Mouse (Mus musculus) liver, adult 2 months (tissue): ENCODE data around the gene Ccdc141. TPM values are rescaled to one million over a fixed set of nuclear protein-coding genes. Genes with fewer than 3 reads are reported as not detected.

Source experiments
- DNase-seq: peaks from one replicate; pipeline ENCODE4 v3.0.0-alpha.2; 2011; ENCODE audit warnings: low read depth, low spot score; ENCODE audit errors: extremely low read depth
- H3K27ac ChIP-seq: fragments of 200-500 bp; replicated peaks from 2 replicates; pipeline ENCODE4 v1.5.1; 2012; ENCODE audit warnings: low read depth, mild to moderate bottlenecking, control low read depth, inconsistent platforms, low read length; ENCODE audit not compliant: insufficient read depth
- H3K27me3 ChIP-seq: fragments of 200-500 bp; 2 replicates; pipeline ENCODE4 v1.6.1; 2012; ENCODE audit warnings: mild to moderate bottlenecking, moderate library complexity, low read length, inconsistent platforms; ENCODE audit not compliant: control insufficient read depth, insufficient read depth
- H3K36me3 ChIP-seq: fragments of 200-500 bp; 2 replicates; pipeline ENCODE4 v1.6.1; 2012; ENCODE audit warnings: low read length, inconsistent platforms; ENCODE audit not compliant: control insufficient read depth, insufficient read depth
- H3K4me1 ChIP-seq: fragments of 200-500 bp; 2 replicates; pipeline ENCODE4 v1.6.1; 2011; ENCODE audit warnings: low read length; ENCODE audit not compliant: control insufficient read depth, insufficient read depth
- H3K4me3 ChIP-seq: fragments of 200-500 bp; 2 replicates; pipeline ENCODE4 v1.5.1; 2011; ENCODE audit warnings: low read depth, mild to moderate bottlenecking, control low read depth, low read length, moderate library complexity; ENCODE audit not compliant: insufficient read depth
- H3K79me2 ChIP-seq: fragments of 200-500 bp; 2 replicates; pipeline ENCODE4 v1.6.1; 2012; ENCODE audit warnings: inconsistent platforms, mild to moderate bottlenecking, low read length, moderate library complexity; ENCODE audit not compliant: control insufficient read depth, insufficient read depth
- H3K9ac ChIP-seq: fragments of 200-500 bp; 2 replicates; pipeline ENCODE4 v1.6.1; 2012; ENCODE audit warnings: low read depth, mild to moderate bottlenecking, control low read depth, inconsistent platforms, low read length
- CTCF ChIP-seq: fragments of 200-500 bp; IDR thresholded peaks from 2 replicates; pipeline ENCODE4 v1.5.1; 2011; ENCODE audit warnings: low read depth, low read length, control low read depth
- POLR2A ChIP-seq: fragments of 200-500 bp; IDR thresholded peaks from 2 replicates; pipeline ENCODE4 v1.6.1; 2011; ENCODE audit warnings: low read length, control low read depth; ENCODE audit not compliant: insufficient read depth; ENCODE audit errors: extremely low read depth
- WGBS: fragments of 180-500 bp; shearing (Covaris S2); methylation state at CpG from one replicate; pipeline ENCODE4 v1.1.7; 2018; 5-methylcytosine and 5-hydroxymethylcytosine counted together
- polyA plus RNA-seq: library from polyadenylated mRNA; depleted of rRNA; stranded (reverse); fragments of >200 nt; gene quantifications from 2 replicates; pipeline ENCODE4 v1.2.3, GENCODE M21; 2012
- total RNA-seq: library from RNA; depleted of rRNA; stranded (reverse); fragments of >200 nt; gene quantifications from 2 replicates; pipeline ENCODE4 v1.2.3, GENCODE M21; 2014

Ccdc141 gene
- total and polyA plus RNA-seq, 2 experiments: 8.6 to 17.7 TPM

- TF ChIP-seq POLR2A (no peak), CTCF (no peak)
- Histone ChIP-seq H3K27ac (no peak overlapping the region), H3K36me3 (no peaks in the 10 kb centered on the region; the same call in 1 of the 2 replicates), H3K4me1 (no peaks in the 10 kb centered on the region), H3K79me2 (no peaks in the 10 kb centered on the region), H3K27me3 (no peaks in the 10 kb centered on the region), H3K9ac (no peak overlapping the region), H3K4me3 (no peak overlapping the region)
- DNase-seq: no peak
- WGBS: 89% methylated on average over 3 of the region's 3 CpGs
Observed at GRCm38 (mm10) chr2:77080657-77081056, 89.8 kb downstream of the Ccdc141 start.

DNA sequence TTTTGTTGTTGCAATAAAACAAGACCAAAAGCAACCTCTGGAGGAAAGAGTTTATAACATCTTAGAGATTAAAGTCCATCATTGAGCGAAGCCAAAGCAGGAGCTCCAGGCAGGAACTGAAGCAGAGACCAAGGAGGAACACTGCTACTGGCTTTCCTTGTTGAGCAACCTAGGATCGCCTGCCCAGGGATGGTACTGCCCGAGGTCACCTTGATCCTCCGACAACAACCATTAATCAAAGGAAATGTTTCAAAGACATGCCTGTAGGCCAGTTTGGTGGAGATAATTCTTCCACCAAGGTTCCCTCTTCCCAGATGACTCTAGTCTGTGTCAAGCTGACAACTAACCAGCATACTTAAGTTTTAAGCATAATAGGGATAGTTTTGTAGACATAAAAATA, 91.7 kb downstream of the Ccdc141 start:
- Histone ChIP-seq H3K27ac (no peak overlapping the region), H3K36me3 (peaks cover 1% of the 10 kb centered on the region; the same call in 1 of the 2 replicates), H3K4me3 (no peak overlapping the region), H3K4me1 (no peaks in the 10 kb centered on the region), H3K9ac (no peak overlapping the region), H3K79me2 (no peaks in the 10 kb centered on the region), H3K27me3 (no peaks in the 10 kb centered on the region)
- WGBS: 92% methylated on average over 4 of the region's 4 CpGs
- DNase-seq: no peak
- TF ChIP-seq POLR2A (no peak), CTCF (no peak)

DNA sequence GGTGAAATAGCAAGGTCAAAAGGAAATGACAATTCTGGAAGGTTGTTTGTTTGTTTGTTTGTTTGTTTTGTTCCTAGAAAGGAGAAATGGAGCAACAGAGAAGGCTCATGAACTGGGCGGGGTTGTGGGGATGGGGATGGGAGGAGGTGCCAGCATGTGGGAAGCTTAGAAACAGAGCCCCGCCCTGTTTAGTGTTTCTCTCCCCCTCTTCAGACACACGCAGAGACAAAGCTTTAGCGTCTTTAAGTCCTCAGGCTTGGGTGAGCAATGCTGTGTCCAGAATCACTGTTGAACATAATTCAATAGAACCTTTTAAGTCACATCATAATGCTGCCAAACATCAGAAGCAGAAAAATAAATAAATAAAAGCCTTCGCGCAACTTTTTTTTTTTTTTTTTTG, 96.1 kb downstream of the Ccdc141 start:
- H3K27me3 ChIP-seq: no peaks in the 10 kb centered on the region
- DNase-seq: no peak
- no peaks in the 10 kb centered on the region for H3K79me2 ChIP-seq
- WGBS: 83% methylated on average over 6 of the region's 6 CpGs
- no peaks in the 10 kb centered on the region for H3K4me1 ChIP-seq
- H3K4me3 ChIP-seq: no peak overlapping the region
- TF ChIP-seq CTCF (no peak), POLR2A (no peak)
- H3K9ac ChIP-seq: no peak overlapping the region
- H3K36me3 ChIP-seq: peaks cover 9% of the 10 kb centered on the region; the same call in 1 of the 2 replicates
- H3K27ac ChIP-seq: no peak overlapping the region

GRCm38 (mm10) chr2:77073930-77074329, 96.5 kb downstream of the Ccdc141 start:
- H3K27me3 ChIP-seq: no peaks in the 10 kb centered on the region
- H3K4me3 ChIP-seq: no peak overlapping the region
- no peaks in the 10 kb centered on the region for H3K79me2 ChIP-seq
- no peak overlapping the region for H3K27ac ChIP-seq
- no peaks in the 10 kb centered on the region for H3K4me1 ChIP-seq
- 81% methylated on average over 5 of the region's 5 CpGs for WGBS
- no peak for DNase-seq
- peaks cover 11% of the 10 kb centered on the region; the same call in 1 of the 2 replicates for H3K36me3 ChIP-seq
- TF ChIP-seq CTCF (no peak), POLR2A (no peak)
- H3K9ac ChIP-seq: no peak overlapping the region

DNA sequence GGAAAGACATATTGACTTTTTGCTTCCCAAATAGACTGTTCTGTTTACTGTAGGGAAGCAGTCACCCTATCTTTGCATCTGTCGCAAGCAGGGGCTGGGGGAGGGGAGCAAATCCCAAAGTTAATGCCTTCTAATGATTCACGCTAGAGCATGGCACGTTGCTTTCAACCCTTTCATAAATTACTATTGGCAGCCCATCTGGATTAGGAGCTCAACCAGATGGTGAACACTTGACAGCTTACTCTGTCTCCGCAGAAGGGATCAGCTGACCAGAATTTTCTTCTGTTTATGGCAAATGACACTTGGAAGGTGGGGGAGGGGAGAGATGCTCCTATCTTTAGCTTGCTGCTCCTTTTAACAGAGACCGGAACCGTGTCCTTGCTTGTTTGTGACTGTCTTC, 105.1 kb downstream of the Ccdc141 start:
- TF ChIP-seq CTCF (no peak), POLR2A (no peak)
- peak; percentile 27 for DNase-seq
- Histone ChIP-seq H3K27ac (no peak overlapping the region), H3K4me3 (no peak overlapping the region), H3K79me2 (no peaks in the 10 kb centered on the region), H3K36me3 (peaks cover 7% of the 10 kb centered on the region), H3K4me1 (0 out of 2 replicates have a peak, but pooled peaks cover 1% of the 10 kb centered on the region), H3K27me3 (no peaks in the 10 kb centered on the region), H3K9ac (no peak overlapping the region)
- WGBS: 43% methylated on average over 6 of the region's 6 CpGs

DNA sequence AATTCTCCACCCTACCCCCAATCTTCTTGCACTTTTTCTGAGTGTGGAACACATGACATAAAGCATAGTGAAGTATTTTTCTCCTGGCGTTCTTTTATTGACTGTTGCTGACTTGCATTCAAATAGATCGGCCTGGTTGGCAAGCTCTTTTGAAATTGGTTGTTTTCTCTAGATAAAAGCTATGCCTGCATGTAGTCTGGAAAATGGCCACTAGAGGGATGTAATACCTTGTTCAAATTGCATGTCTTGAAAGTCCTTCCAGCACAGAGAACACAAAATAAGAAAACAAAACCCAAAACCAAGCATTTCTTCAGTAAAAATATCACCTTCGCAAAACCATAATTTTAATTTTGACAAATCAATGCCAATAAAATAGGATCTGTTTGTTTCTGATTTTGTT, 108.6 kb downstream of the Ccdc141 start:
- Histone ChIP-seq H3K4me1 (0 out of 2 replicates have a peak, but pooled peaks cover 1% of the 10 kb centered on the region), H3K9ac (no peak overlapping the region), H3K27me3 (no peaks in the 10 kb centered on the region), H3K27ac (no peak overlapping the region), H3K79me2 (no peaks in the 10 kb centered on the region), H3K4me3 (no peak overlapping the region), H3K36me3 (peaks cover 10% of the 10 kb centered on the region)
- TF ChIP-seq POLR2A (no peak), CTCF (peak; percentile 49)
- 27% methylated on average over 3 of the region's 3 CpGs for WGBS
- peak; percentile 72 for DNase-seq
